Mouse (Mus musculus) C2C12 (cell line): ENCODE measurements around the gene Ercc5.

Source experiments
- CTCF ChIP-seq: IDR thresholded peaks from one replicate; pipeline ENCODE4 v1.5.1; 2011; ENCODE audit not compliant: control insufficient read depth, insufficient read depth, insufficient read length
- MYOG ChIP-seq: IDR thresholded peaks from one replicate; pipeline ENCODE4 v1.6.1; 2011; ENCODE audit not compliant: control insufficient read depth, insufficient read length; ENCODE audit errors: extremely low read depth
- USF1 ChIP-seq: IDR thresholded peaks from one replicate; pipeline ENCODE4 v1.6.1; 2011; ENCODE audit warnings: low read depth, mild to moderate bottlenecking, control low read depth, moderate library complexity

- TF ChIP-seq MYOG (no peak), USF1 (no peak), CTCF (no peak)
These were observed 44.6 kb upstream of the Ercc5 start for GRCm38 (mm10) chr1:44102939-44103338.
